Mouse (Mus musculus) adrenal gland, adult 10 weeks (tissue): ENCODE data around the gene Exosc1. TPM values are rescaled to one million over a fixed set of nuclear protein-coding genes. Genes with fewer than 3 reads are reported as not detected.

Source experiments
- polyA plus RNA-seq: library from polyadenylated mRNA; stranded (reverse); fragments of 350-450 nt; fragmentation: Illumina TruSeq; extraction: RNeasy Lipid Tissue Mini Kit (QIAGEN cat#74804); gene quantifications from one replicate; pipeline ENCODE4 v1.2.3, GENCODE M21; 2014; ENCODE audit warnings: low read depth, low replicate concordance

Exosc1 gene
- polyA plus RNA-seq = 33.2 TPM

GRCm38 (mm10) chr19:41933179-41934086 is at the start of gene Exosc1, which contains the start of gene Zdhhc16:
Gene Exosc1 (minus strand): TSS chr19:41933423.
Gene Zdhhc16 (plus strand): TSS chr19:41933480.

DNA sequence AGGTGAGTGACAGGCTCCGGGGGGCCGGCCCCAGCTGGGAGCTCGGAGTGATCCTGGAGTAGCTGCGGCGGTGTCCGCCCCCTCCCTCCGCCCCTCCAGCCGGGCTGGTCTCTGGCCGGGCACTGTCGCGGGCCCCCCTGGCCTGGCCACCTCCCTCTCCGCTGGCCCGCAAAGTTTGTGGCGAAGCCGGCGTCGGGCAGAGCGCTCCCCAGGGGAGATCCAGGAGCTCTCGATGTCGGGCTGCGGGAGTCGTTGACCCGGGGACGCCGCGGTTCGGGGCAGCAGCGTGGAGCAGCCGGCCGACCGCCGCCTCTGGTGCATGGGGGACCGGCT is 48.3 kb upstream of the Exosc1 start, which contains the start of gene Ubtd1:
Gene Ubtd1 (plus strand): TSS at position 169 of the 333 bp plus-strand sequence.

DNA sequence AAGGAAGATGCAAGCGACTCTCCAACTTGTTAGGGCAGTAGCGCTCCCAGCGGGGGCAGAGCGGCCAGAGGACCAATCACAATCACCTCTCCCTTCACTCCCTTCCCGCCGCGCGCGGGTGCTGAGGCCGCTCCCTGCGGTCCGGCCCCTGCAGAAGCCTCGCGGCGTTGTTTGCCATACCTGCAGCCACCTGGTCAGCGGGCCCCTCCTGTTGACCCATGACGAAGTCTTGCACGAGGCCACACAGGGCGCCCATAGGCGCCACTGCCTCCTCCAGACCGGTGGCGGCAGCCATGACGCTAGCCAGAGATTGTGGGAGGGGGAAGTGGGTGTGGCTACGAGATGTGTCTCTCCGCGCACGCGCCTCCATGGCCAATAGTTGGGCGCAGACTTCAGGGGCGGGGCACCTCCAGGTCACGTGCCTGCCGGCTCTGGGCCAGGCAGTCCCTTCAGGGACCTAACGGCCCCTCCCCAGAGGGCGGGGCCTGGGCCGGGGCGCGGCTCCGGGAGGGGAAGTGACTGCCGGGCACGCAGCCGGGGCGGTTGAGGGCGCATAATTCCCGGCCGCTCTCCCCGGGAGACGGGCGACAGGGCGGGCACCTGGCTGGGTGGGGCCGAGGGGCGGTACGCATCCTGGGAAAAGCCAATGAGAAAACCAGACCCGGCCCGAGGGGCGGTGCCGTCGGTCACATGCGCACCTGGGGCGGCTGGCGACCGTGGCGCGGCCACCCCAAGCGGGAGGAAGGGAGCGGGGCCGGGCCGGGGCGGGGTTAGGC is 47.8 kb upstream of the Exosc1 start, which contains the start of gene Mms19:
Gene Mms19 (minus strand): TSS at position 339 of the 776 bp plus-strand sequence.

DNA sequence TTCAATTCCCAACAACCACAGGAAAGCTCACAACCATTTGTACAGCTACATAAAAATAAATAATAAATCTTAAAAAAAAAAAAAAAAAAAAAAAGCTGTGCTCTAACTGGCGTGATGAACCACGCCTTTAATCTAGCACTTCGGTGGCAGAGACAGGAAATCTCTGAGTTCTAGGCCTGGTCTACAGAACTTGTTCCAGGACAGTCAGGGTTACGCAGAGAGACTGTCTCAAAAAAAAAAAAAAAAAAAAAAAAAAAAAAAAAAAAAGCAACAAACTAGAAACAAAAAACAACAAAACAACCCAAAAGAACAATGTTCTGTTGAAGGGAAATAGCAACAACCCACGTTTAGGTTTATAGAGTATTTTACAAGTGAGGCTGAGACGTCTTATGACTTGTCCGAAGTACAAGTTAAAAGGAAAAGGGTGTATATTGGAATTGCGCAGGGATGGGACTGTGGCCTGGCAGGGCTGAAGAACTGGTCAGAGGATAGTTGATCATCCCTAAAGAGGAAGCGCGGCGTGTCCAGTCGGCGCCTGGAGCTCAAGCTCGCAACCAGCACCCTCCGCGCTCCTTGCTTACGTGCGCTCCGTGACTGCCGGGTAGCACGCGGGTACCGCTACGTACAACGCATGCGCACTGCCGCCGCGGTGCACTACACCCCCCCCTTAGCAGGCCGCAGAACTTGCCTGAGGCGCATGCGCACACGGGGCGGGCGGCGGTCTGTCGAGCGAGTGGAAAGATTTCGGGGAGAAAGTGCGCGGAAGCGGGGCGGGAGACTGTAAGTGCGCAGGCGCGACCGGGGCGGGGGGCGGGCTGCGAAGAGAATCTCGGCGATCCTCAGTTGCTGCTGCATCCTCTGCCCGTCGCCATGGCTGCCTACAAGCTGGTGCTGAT is 21.8 kb downstream of the Exosc1 start, which contains the start of gene Pgam1:
Gene Pgam1 (plus strand): TSS at position 746 of the 896 bp plus-strand sequence.

DNA sequence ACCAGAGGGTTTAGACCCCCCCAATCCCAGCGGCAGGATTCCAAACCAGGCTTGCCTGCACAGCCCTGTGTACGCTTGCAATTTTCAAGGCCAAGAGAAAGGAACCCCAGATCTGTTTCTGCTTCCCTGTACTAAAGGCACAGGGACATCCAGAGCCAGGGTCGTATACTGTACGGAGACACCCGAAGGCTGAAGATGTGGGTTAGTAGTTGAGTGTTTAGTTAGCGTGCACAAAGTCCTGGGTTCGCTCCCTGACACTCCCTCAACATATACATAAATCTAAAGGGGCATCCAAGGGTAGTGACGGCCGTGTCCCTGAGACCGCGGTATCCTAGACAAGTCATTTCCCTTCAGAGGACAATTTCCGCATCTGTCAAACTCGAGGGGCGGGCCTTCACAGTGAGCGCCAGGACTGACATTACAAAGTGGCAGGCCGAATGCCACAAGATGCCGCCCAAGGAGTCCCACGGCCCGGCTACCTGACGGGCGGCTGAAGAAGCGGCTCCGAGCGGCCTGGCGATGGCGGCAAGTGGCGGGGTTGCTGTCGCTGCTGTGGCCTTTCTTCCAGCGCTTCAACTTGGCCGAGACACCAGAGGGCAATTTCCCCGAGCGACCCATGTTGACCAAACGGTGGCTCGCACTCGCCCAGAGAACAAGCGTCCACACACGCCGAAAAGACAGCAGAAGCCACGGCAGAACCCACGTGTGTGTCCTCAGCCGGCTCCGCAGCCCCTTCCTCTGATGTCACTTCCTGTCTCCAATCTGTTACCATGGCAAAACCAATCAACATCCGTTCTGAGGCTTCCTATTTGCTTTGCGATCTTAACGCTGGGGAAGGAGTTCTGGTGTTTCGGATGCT is 37.5 kb downstream of the Exosc1 start, which contains the start of gene Rrp12:
Gene Rrp12 (minus strand): TSS at position 714 of the 859 bp plus-strand sequence.

Other genes with a start within 250 kb of the Exosc1 start
- gene Slit1, start 189.8 kb downstream of the Exosc1 start, polyA plus RNA-seq = 0.41 TPM
- 5.7 TPM for gene Arhgap19, start 131.4 kb downstream of the Exosc1 start, polyA plus RNA-seq
- 1.3 TPM for gene Frat1, start 103.5 kb downstream of the Exosc1 start, polyA plus RNA-seq
- gene Frat2, start 85.3 kb downstream of the Exosc1 start, polyA plus RNA-seq = 1.4 TPM
- gene Rrp12, start 37.2 kb downstream of the Exosc1 start, polyA plus RNA-seq = 0.70 TPM
- gene Pgam1, start 21.5 kb downstream of the Exosc1 start, polyA plus RNA-seq = 980 TPM
- 30.8 TPM for gene Zdhhc16, start 57 bp upstream of the Exosc1 start, polyA plus RNA-seq
- gene Mms19, start 47.7 kb upstream of the Exosc1 start, polyA plus RNA-seq = 13.2 TPM
- gene Ubtd1, start 48.3 kb upstream of the Exosc1 start, polyA plus RNA-seq = 0.52 TPM
- not detected for gene Ankrd2, start 102.6 kb upstream of the Exosc1 start, polyA plus RNA-seq
- gene Hoga1, start 112.2 kb upstream of the Exosc1 start, polyA plus RNA-seq = 0.35 TPM
- not detected for gene 4933411K16Rik, start 118.8 kb upstream of the Exosc1 start, polyA plus RNA-seq
- 2.4 TPM for gene Morn4, start 152.9 kb upstream of the Exosc1 start, polyA plus RNA-seq
- 13.7 TPM for gene Pi4k2a, start 157.0 kb upstream of the Exosc1 start, polyA plus RNA-seq
- 8.3 TPM for gene Avpi1, start 195.6 kb upstream of the Exosc1 start, polyA plus RNA-seq
- gene Marveld1, start 214.0 kb upstream of the Exosc1 start, polyA plus RNA-seq = 11.5 TPM
- 8.1 TPM for gene Zfyve27, start 230.5 kb upstream of the Exosc1 start, polyA plus RNA-seq